Mouse (Mus musculus) C2C12 (cell line): Measurements from ENCODE around the gene Dcps. TPM values are rescaled to one million over a fixed set of nuclear protein-coding genes. Genes with fewer than 3 reads are reported as not detected.

ENCODE experiments used
- H3K27me3 ChIP-seq: one replicate; pipeline ENCODE4 v1.6.1; 2011; ENCODE audit not compliant: control insufficient read depth, insufficient read depth, insufficient read length
- H3K36me3 ChIP-seq: one replicate; pipeline ENCODE4 v1.6.1; 2011; ENCODE audit not compliant: control insufficient read depth, insufficient read depth
- H3K4me3 ChIP-seq: one replicate; pipeline ENCODE4 v1.5.1; 2011; ENCODE audit warnings: mild to moderate bottlenecking, control low read depth; ENCODE audit not compliant: poor library complexity, insufficient read depth, severe bottlenecking
- H3K79me2 ChIP-seq: one replicate; pipeline ENCODE4 v1.6.1; 2011; ENCODE audit not compliant: control insufficient read depth, insufficient read depth
- H3K79me3 ChIP-seq: one replicate; pipeline ENCODE4 v1.6.1; 2011; ENCODE audit warnings: low read depth, control low read depth
- H3ac ChIP-seq: one replicate; pipeline ENCODE3; 2011; ENCODE audit warnings: low read depth; ENCODE audit not compliant: control insufficient read depth, insufficient read length
- CEBPB ChIP-seq: IDR thresholded peaks from one replicate; pipeline ENCODE4 v1.6.1; 2011; ENCODE audit warnings: low read depth, mild to moderate bottlenecking, control low read depth, moderate library complexity
- CTCF ChIP-seq: IDR thresholded peaks from one replicate; pipeline ENCODE4 v1.5.1; 2011; ENCODE audit not compliant: control insufficient read depth, insufficient read depth, insufficient read length
- FOSL1 ChIP-seq: IDR thresholded peaks from one replicate; pipeline ENCODE4 v1.8.0; 2011; ENCODE audit warnings: mild to moderate bottlenecking, low read length; ENCODE audit not compliant: poor library complexity, insufficient read depth, severe bottlenecking
- MAX ChIP-seq: IDR thresholded peaks from one replicate; pipeline ENCODE4 v1.6.1; 2011; ENCODE audit warnings: mild to moderate bottlenecking, control low read depth
- MYOD1 ChIP-seq: IDR thresholded peaks from one replicate; pipeline ENCODE4 v1.6.1; 2011; ENCODE audit warnings: low read depth; ENCODE audit not compliant: control insufficient read depth, insufficient read length
- MYOG ChIP-seq: IDR thresholded peaks from one replicate; pipeline ENCODE4 v1.6.1; 2011; ENCODE audit not compliant: control insufficient read depth, insufficient read length; ENCODE audit errors: extremely low read depth
- USF1 ChIP-seq: IDR thresholded peaks from one replicate; pipeline ENCODE4 v1.6.1; 2011; ENCODE audit warnings: low read depth, mild to moderate bottlenecking, control low read depth, moderate library complexity
- polyA plus RNA-seq: library from polyadenylated mRNA; unstranded; fragments of >200 nt; fragmentation: generic; extraction: Trizol; gene quantifications from one replicate; pipeline ENCODE4 v1.2.1, GENCODE M21; 2012; ENCODE audit warnings: missing spikeins

The Dcps gene
- polyA plus RNA-seq, 1 experiment, result 74.7 TPM

DNA sequence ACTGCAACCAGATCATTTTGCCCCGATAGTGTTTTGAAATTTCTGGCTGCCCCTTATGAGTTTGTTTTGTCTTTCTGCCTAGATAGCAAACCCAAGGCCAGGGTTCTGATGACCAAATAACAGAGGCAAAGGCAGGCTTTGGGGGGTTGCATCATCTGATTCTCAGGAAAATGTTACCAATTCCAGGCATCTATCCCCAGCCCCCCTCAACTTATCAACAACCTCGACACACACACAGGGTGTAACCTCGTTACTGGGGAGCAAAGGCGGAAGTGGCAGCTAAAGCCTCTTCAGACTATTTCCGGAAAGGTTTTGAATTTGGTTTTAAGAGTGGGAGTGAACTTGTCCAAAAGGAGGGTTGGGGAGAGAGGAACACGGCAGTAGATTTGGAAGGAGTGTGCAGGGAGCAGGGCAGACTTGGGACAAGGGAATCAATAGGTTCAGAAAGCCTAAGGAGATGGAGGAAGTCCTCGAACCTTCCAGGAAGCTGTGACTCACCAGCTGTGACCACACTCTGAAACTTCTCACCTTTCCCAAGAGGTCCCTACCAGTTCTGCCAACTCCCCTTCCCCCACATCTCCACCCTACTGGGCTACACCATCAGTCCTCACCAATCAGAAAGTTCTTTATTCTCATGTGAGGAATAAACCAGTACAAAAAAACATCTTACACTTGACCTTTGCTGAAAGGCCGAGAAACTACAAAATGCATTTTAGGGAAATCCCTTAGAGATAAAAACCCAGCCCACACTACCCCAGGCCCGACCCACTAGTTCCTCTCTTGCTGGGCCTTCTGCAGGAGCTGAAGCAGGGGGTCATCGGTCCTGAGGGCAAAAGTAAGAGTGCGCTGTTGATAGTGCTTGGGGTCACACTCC, 51.8 kb downstream of the Dcps start:
- Histone ChIP-seq H3K79me3 (no peaks in the 10 kb centered on the region), H3ac (no peak overlapping the region), H3K27me3 (no peaks in the 10 kb centered on the region), H3K4me3 (no peak overlapping the region), H3K36me3 (peaks cover 49% of the 10 kb centered on the region), H3K79me2 (peaks cover 6% of the 10 kb centered on the region)
- TF ChIP-seq USF1 (no peak), FOSL1 (no peak)

GRCm38 (mm10) chr9:35123456-35123803, 52.4 kb downstream of the Dcps start:
- H3K36me3 ChIP-seq, result peaks cover 43% of the 10 kb centered on the region
- no peak overlapping the region for H3ac ChIP-seq
- H3K79me3 ChIP-seq, result no peaks in the 10 kb centered on the region
- peaks cover 7% of the 10 kb centered on the region for H3K79me2 ChIP-seq
- TF ChIP-seq CTCF, result no peak
- no peak overlapping the region for H3K4me3 ChIP-seq
- no peaks in the 10 kb centered on the region for H3K27me3 ChIP-seq

DNA sequence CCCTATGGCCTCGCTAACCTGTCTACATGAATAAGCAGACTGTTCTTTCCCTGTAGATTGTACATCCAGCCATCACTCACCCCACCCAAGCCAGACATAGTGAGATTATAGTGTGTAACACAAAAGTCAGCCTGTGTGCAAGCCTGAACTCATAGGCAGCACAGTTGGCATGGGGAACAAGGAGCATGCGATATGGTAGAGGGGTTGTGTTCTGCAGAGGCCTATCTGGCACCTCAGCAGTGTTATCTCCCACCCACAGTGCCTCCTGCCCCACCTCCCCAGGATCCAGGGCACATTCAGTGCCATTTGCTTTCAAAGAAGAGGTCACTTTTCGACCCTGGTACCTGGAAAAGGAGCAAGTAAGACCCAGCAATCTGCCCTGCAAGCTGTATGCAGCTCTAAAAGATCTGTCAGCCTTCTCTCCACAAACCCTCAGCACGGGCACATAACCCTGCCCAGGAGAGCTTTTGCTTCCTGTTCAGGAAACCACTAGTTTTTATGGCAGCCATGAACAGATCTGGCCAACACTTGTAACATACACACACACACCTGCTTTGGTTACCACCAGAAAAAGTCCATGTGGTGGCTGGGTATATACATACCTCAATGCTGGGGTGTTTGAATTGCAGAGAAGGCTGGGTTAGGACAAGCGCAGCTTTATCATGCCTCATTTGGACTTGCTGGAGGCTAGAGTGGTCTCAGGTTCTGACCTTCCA, 53.2 kb downstream of the Dcps start:
- H3K27me3 ChIP-seq, result no peaks in the 10 kb centered on the region
- H3ac ChIP-seq, result no peak overlapping the region
- H3K36me3 ChIP-seq, result peaks cover 37% of the 10 kb centered on the region
- no peaks in the 10 kb centered on the region for H3K79me3 ChIP-seq
- peaks cover 7% of the 10 kb centered on the region for H3K79me2 ChIP-seq
- H3K4me3 ChIP-seq, result no peak overlapping the region
- TF ChIP-seq MAX (no peak), USF1 (no peak), CTCF (no peak)

GRCm38 (mm10) chr9:35119168-35119567, 56.7 kb downstream of the Dcps start, which contains the start of gene St3gal4:
TSS of gene St3gal4 (minus strand) at chr9:35119268.
- no peak within 1 kb of the TSS for H3K4me3 ChIP-seq
- H3K27me3 ChIP-seq, result no peaks in the 10 kb centered on the region
- no peak within 1 kb of the TSS for H3ac ChIP-seq
- TF ChIP-seq CTCF, result no peak
- TF ChIP-seq FOSL1, result no peak
- no peak for TF ChIP-seq MYOG
- TF ChIP-seq MAX, result no peak
- TF ChIP-seq MYOD1, result no peak
- no peak for TF ChIP-seq CEBPB
- no peak for TF ChIP-seq USF1
- H3K36me3 ChIP-seq, result peaks cover 22% of the 10 kb centered on the region
- peaks cover 30% of the 10 kb centered on the region for H3K79me2 ChIP-seq
- H3K79me3 ChIP-seq, result peaks cover 17% of the 10 kb centered on the region

DNA sequence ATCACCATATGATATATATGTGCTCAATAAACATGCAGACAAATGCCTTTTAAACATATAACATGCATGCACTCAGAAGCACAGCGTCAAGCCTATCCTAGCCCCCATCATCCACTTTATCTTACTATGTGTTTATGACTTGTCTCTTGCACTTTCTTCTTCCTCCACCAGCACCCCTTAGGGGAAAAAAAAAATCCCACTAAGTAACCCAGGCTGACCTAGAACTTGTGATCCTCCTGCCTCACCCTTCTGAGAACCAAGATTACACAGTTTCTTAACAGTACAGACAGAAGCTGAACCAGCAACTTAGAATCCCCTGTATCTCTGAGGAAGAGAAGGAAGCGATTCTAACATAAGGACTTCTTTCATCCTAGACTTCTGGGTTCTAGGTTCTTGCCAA, 57.3 kb downstream of the Dcps start:
- H3ac ChIP-seq, result no peak overlapping the region
- H3K4me3 ChIP-seq, result no peak overlapping the region
- TF ChIP-seq CTCF (no peak), MYOD1 (no peak), USF1 (no peak), MYOG (no peak), CEBPB (no peak), MAX (no peak), FOSL1 (no peak)

GRCm38 (mm10) chr9:35117384-35118295, 58.2 kb downstream of the Dcps start:
- Histone ChIP-seq H3K79me3 (peaks cover 28% of the 10 kb centered on the region), H3K79me2 (peaks cover 45% of the 10 kb centered on the region), H3K4me3 (peak overlapping the region; percentile 53), H3ac (peak overlapping the region; percentile 4), H3K36me3 (peaks cover 25% of the 10 kb centered on the region), H3K27me3 (no peaks in the 10 kb centered on the region)
- TF ChIP-seq MAX (peak; percentile 24), FOSL1 (no peak)

More for the DNA sequence above, 57.3 kb downstream of the Dcps start:
- H3K36me3 ChIP-seq, result peaks cover 23% of the 10 kb centered on the region
- peaks cover 36% of the 10 kb centered on the region for H3K79me2 ChIP-seq
- no peaks in the 10 kb centered on the region for H3K27me3 ChIP-seq
- peaks cover 23% of the 10 kb centered on the region for H3K79me3 ChIP-seq
